Mouse (Mus musculus): Measurements from ENCODE around the gene Lepr.

DNA sequence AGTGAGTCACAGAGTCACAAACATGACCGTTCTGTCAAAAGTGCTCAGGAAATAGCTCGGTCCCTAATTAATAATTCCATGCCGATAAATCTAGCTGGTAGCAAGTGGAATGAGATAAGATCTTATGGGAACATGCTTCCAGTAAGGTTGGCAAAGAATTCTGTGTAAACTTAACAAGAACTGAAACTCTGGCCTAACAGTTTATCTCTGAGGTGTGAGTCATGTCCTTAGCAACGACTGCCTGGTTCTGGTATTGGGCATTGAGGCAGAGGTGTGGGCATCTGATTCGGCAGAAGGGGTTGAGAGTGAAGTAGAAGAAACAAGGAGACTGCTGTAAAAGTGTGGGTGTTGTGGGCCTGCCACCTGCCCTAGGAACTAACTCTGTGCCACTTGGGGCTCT lies 47.4 kb upstream of the Lepr start:
- TF ChIP-seq CTCF (IDR thresholded peaks at IDR 0.05; ENCODE audit: low read depth) (no peak), EP300 (IDR thresholded peaks at IDR 0.05; ENCODE audit: low read depth) (no peak)
